Mouse (Mus musculus): ENCODE measurements around the gene Fam243. TPM values are rescaled to one million over a fixed set of nuclear protein-coding genes. Genes with fewer than 3 reads are reported as not detected.

Fam243 gene
- polyA plus RNA-seq, 1 experiment from 2014 or later = not detected

Other genes with a start within 250 kb of the Fam243 start
- not detected in 2 replicates for gene Kcne2, start 29.1 kb downstream of the Fam243 start, polyA plus RNA-seq (2015; fragmentation: Nextera tagmentation; extraction: Ambion mirVana)
- 36.4 and 42.4 TPM in 2 replicates for gene Smim11, start 20.2 kb downstream of the Fam243 start, polyA plus RNA-seq (2015; fragmentation: Nextera tagmentation; extraction: Ambion mirVana)
- gene Kcne1, start 38.0 kb upstream of the Fam243 start, polyA plus RNA-seq (2015; fragmentation: Nextera tagmentation; extraction: Ambion mirVana) = not detected in 2 replicates
- 9.1 and 9.3 TPM in 2 replicates for gene Rcan1, start 149.4 kb upstream of the Fam243 start, polyA plus RNA-seq (2015; fragmentation: Nextera tagmentation; extraction: Ambion mirVana)
- 0.40 and 0.54 TPM in 2 replicates for gene Clic6, start 164.3 kb upstream of the Fam243 start, polyA plus RNA-seq (2015; fragmentation: Nextera tagmentation; extraction: Ambion mirVana)